Mouse (Mus musculus): ENCODE measurements around the gene Kcnk3. TPM values are rescaled to one million over a fixed set of nuclear protein-coding genes. Genes with fewer than 3 reads are reported as not detected.

Gene Kcnk3
- polyA plus RNA-seq (2014; fragmentation: Nextera tagmentation; extraction: Ambion mirVana) = 0.60 and 0.98 TPM in 2 replicates

DNA sequence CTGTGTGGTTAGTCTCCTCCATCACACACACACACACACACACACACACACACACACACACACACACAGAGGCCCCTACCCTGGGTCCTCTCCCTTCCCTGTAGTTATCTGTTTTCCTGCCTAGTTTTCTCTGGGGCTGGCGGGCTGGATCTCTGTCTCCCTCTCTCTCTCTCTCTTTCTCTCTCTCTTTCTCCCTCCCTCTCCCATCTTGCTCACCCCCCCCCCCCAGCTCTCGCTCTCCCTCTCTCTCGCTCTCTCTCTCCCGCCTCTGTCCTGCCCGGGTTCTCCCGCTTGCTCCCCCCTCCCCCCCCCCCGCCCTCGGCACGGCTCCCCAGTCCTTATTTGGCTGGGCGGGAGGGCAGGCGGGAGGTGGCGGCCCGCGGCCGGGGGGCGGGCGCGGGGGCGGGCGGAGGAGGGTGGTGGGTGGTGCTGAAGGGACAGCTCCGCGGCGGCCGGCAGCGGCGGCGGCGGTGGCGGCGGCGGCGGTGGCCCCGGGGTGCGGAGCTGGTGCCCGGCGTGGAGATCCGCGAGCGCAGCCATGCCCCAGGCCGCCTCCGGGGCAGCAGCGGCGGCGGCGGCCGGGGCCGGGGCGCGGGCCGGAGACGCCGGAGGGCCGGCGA lies at the start of gene Kcnk3:
TSS of gene Kcnk3 (plus strand) at position 490 of the 620 bp plus-strand sequence.
- WGBS = 1% methylated on average over 28 of the region's 54 CpGs
- Histone ChIP-seq H3K36me3 (replicated peaks; ENCODE audit: control insufficient read depth, insufficient read depth, low read depth, low read length) (no peaks in the 10 kb centered on the region), H3K9me3 (replicated peaks; ENCODE audit: control insufficient read depth, low read length) (no peaks in the 10 kb centered on the region), H3K4me2 (ENCODE audit: low read depth, low read length) (peak within 1 kb of the TSS; percentile 94), H3K27ac (replicated peaks; ENCODE audit: low read depth, low read length) (no peak within 1 kb of the TSS), H3K9ac (replicated peaks; ENCODE audit: low read length) (peak within 1 kb of the TSS; percentile 9; the same call in 1 of the 2 replicates), H3K27me3 (ENCODE audit: control insufficient read depth, insufficient read depth, low read length) (peaks cover 23% of the 10 kb centered on the region), H3K4me3 (ENCODE audit: low read depth, low read length) (peak within 1 kb of the TSS; percentile 37), H3K4me1 (ENCODE audit: control insufficient read depth, insufficient read depth, low read length) (peaks cover 9% of the 10 kb centered on the region)
- 0 out of 2 replicates have a peak, but pooled peaks have one; percentile 41 for ATAC-seq (replicated peaks; ENCODE audit: insufficient number of reproducible peaks, low FRiP score, low TSS enrichment, low read depth)
- peak; percentile 70 for DNase-seq (ENCODE audit: low spot score)

GRCm38 (mm10) chr5:30545698-30546097 lies 42.3 kb upstream of the Kcnk3 start, which contains the start of gene Cib4:
Gene Cib4 (minus strand): TSS chr5:30545836.
- DNase-seq (ENCODE audit: low spot score) (peak; percentile 19), ATAC-seq (replicated peaks; ENCODE audit: insufficient number of reproducible peaks, low FRiP score, low TSS enrichment, low read depth) (no peak)
- Histone ChIP-seq H3K27me3 (ENCODE audit: control insufficient read depth, insufficient read depth, low read length) (no peaks in the 10 kb centered on the region), H3K9me3 (replicated peaks; ENCODE audit: control insufficient read depth, low read length) (no peaks in the 10 kb centered on the region), H3K4me3 (ENCODE audit: low read depth, low read length) (no peak within 1 kb of the TSS), H3K27ac (replicated peaks; ENCODE audit: low read depth, low read length) (no peak within 1 kb of the TSS), H3K9ac (replicated peaks; ENCODE audit: low read length) (no peak within 1 kb of the TSS), H3K36me3 (replicated peaks; ENCODE audit: control insufficient read depth, insufficient read depth, low read depth, low read length) (no peaks in the 10 kb centered on the region), H3K4me2 (ENCODE audit: low read depth, low read length) (no peak within 1 kb of the TSS), H3K4me1 (ENCODE audit: control insufficient read depth, insufficient read depth, low read length) (no peaks in the 10 kb centered on the region)
- 55% methylated on average over 2 of the region's 2 CpGs for WGBS

GRCm38 (mm10) chr5:30548681-30549080 lies 39.3 kb upstream of the Kcnk3 start:
- no peak for ATAC-seq (replicated peaks; ENCODE audit: insufficient number of reproducible peaks, low FRiP score, low TSS enrichment, low read depth)
- Histone ChIP-seq H3K9ac (replicated peaks; ENCODE audit: low read length) (no peak overlapping the region), H3K4me1 (ENCODE audit: control insufficient read depth, insufficient read depth, low read length) (no peaks in the 10 kb centered on the region), H3K27ac (replicated peaks; ENCODE audit: low read depth, low read length) (no peak overlapping the region), H3K9me3 (replicated peaks; ENCODE audit: control insufficient read depth, low read length) (no peaks in the 10 kb centered on the region), H3K27me3 (ENCODE audit: control insufficient read depth, insufficient read depth, low read length) (no peaks in the 10 kb centered on the region), H3K4me3 (ENCODE audit: low read depth, low read length) (no peak overlapping the region), H3K36me3 (replicated peaks; ENCODE audit: control insufficient read depth, insufficient read depth, low read depth, low read length) (no peaks in the 10 kb centered on the region), H3K4me2 (ENCODE audit: low read depth, low read length) (no peak overlapping the region)
- DNase-seq (ENCODE audit: low spot score) = no peak
- 70% methylated on average over 2 of the region's 2 CpGs for WGBS

GRCm38 (mm10) chr5:30550334-30551021 lies 37.5 kb upstream of the Kcnk3 start:
- WGBS = 60% methylated on average over 9 of the region's 9 CpGs
- Histone ChIP-seq H3K27ac (replicated peaks; ENCODE audit: low read depth, low read length) (no peak overlapping the region), H3K9ac (replicated peaks; ENCODE audit: low read length) (no peak overlapping the region), H3K4me2 (ENCODE audit: low read depth, low read length) (no peak overlapping the region), H3K4me1 (ENCODE audit: control insufficient read depth, insufficient read depth, low read length) (no peaks in the 10 kb centered on the region), H3K36me3 (replicated peaks; ENCODE audit: control insufficient read depth, insufficient read depth, low read depth, low read length) (no peaks in the 10 kb centered on the region), H3K27me3 (ENCODE audit: control insufficient read depth, insufficient read depth, low read length) (no peaks in the 10 kb centered on the region), H3K4me3 (ENCODE audit: low read depth, low read length) (no peak overlapping the region), H3K9me3 (replicated peaks; ENCODE audit: control insufficient read depth, low read length) (no peaks in the 10 kb centered on the region)
- DNase-seq (ENCODE audit: low spot score) = peak; percentile 54
- ATAC-seq (replicated peaks; ENCODE audit: insufficient number of reproducible peaks, low FRiP score, low TSS enrichment, low read depth) = peak; percentile 52; the same call in 1 of the 2 replicates

GRCm38 (mm10) chr5:30551022-30551638 lies 36.8 kb upstream of the Kcnk3 start:
- Histone ChIP-seq H3K27me3 (ENCODE audit: control insufficient read depth, insufficient read depth, low read length) (no peaks in the 10 kb centered on the region), H3K4me3 (ENCODE audit: low read depth, low read length) (no peak overlapping the region), H3K9me3 (replicated peaks; ENCODE audit: control insufficient read depth, low read length) (no peaks in the 10 kb centered on the region), H3K9ac (replicated peaks; ENCODE audit: low read length) (no peak overlapping the region), H3K4me1 (ENCODE audit: control insufficient read depth, insufficient read depth, low read length) (no peaks in the 10 kb centered on the region), H3K27ac (replicated peaks; ENCODE audit: low read depth, low read length) (no peak overlapping the region), H3K4me2 (ENCODE audit: low read depth, low read length) (no peak overlapping the region), H3K36me3 (replicated peaks; ENCODE audit: control insufficient read depth, insufficient read depth, low read depth, low read length) (no peaks in the 10 kb centered on the region)
- 83% methylated on average over 8 of the region's 8 CpGs for WGBS
- no peak for ATAC-seq (replicated peaks; ENCODE audit: insufficient number of reproducible peaks, low FRiP score, low TSS enrichment, low read depth)
- no peak for DNase-seq (ENCODE audit: low spot score)

DNA sequence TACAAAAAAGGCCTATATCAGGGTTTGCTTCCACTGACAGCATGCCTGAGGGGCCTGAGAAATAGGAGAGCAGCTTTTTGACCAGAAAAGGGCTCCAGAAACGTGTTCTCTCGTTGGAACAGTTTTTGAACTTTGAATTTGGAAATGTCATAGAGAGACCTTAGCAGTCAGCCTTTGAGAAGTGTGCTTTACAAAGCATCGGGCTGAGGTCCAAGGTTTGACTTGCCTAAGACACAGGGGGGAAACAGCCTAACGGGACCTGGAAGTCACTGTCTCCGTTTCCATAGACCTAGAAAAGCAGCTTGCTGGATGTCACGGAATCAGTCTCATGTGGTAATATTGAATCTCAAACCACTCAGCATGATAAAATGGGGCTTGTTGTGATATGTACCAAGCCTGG lies 36.0 kb upstream of the Kcnk3 start:
- Histone ChIP-seq H3K4me3 (ENCODE audit: low read depth, low read length) (no peak overlapping the region), H3K9me3 (replicated peaks; ENCODE audit: control insufficient read depth, low read length) (no peaks in the 10 kb centered on the region), H3K4me1 (ENCODE audit: control insufficient read depth, insufficient read depth, low read length) (no peaks in the 10 kb centered on the region), H3K9ac (replicated peaks; ENCODE audit: low read length) (no peak overlapping the region), H3K27me3 (ENCODE audit: control insufficient read depth, insufficient read depth, low read length) (no peaks in the 10 kb centered on the region), H3K4me2 (ENCODE audit: low read depth, low read length) (no peak overlapping the region), H3K27ac (replicated peaks; ENCODE audit: low read depth, low read length) (no peak overlapping the region), H3K36me3 (replicated peaks; ENCODE audit: control insufficient read depth, insufficient read depth, low read depth, low read length) (no peaks in the 10 kb centered on the region)
- DNase-seq (ENCODE audit: low spot score) (no peak), ATAC-seq (replicated peaks; ENCODE audit: insufficient number of reproducible peaks, low FRiP score, low TSS enrichment, low read depth) (no peak)
- WGBS = 88% methylated on average over 6 of the region's 6 CpGs

DNA sequence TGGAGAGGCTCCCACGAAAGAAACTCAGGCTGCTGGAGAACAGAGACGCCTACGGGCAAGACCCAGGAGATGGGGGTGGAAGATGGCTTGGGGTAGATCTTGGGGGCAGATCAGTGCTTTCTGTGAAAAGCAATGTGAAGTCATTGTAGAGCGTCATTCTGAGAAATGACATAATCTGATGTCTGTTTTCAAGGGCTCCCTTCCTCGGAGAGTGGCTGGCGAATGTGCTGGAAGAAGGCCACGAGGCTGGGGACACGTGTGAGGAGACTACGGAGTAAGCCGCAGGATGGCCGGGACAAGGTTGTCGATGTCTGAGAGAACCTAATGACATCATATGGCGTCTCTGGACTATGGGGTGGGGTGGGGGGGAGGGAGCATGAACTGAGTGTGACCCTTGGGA lies 34.0 kb upstream of the Kcnk3 start:
- Histone ChIP-seq H3K4me2 (ENCODE audit: low read depth, low read length) (no peak overlapping the region), H3K9ac (replicated peaks; ENCODE audit: low read length) (no peak overlapping the region), H3K4me3 (ENCODE audit: low read depth, low read length) (no peak overlapping the region), H3K36me3 (replicated peaks; ENCODE audit: control insufficient read depth, insufficient read depth, low read depth, low read length) (no peaks in the 10 kb centered on the region), H3K27me3 (ENCODE audit: control insufficient read depth, insufficient read depth, low read length) (no peaks in the 10 kb centered on the region), H3K4me1 (ENCODE audit: control insufficient read depth, insufficient read depth, low read length) (no peaks in the 10 kb centered on the region; the same call in 1 of the 2 replicates), H3K27ac (replicated peaks; ENCODE audit: low read depth, low read length) (no peak overlapping the region), H3K9me3 (replicated peaks; ENCODE audit: control insufficient read depth, low read length) (no peaks in the 10 kb centered on the region)
- DNase-seq (ENCODE audit: low spot score) = no peak
- ATAC-seq (replicated peaks; ENCODE audit: insufficient number of reproducible peaks, low FRiP score, low TSS enrichment, low read depth) = no peak
- WGBS = 90% methylated on average over 13 of the region's 13 CpGs

DNA sequence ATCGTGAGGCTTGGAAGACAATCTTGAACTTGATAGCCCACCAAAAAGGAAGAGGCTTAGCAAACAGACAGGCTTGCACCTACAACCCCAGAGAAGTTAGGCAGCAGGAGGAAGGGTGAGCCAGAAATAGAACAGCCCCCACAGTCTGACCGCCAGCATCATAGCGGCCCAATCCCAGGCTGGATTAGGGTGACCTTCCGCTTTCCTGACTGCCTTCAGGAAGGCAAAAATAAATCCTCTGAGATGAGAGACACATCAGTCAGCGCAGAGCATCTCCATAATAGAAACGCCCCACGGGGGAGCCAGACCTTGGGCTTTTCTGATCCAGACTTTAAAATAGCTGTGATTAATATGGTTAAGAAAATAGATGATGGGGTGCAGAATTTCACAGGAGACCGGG lies 33.0 kb upstream of the Kcnk3 start:
- Histone ChIP-seq H3K27me3 (ENCODE audit: control insufficient read depth, insufficient read depth, low read length) (no peaks in the 10 kb centered on the region), H3K4me1 (ENCODE audit: control insufficient read depth, insufficient read depth, low read length) (no peaks in the 10 kb centered on the region; the same call in 1 of the 2 replicates), H3K9me3 (replicated peaks; ENCODE audit: control insufficient read depth, low read length) (no peaks in the 10 kb centered on the region), H3K4me2 (ENCODE audit: low read depth, low read length) (no peak overlapping the region), H3K36me3 (replicated peaks; ENCODE audit: control insufficient read depth, insufficient read depth, low read depth, low read length) (no peaks in the 10 kb centered on the region), H3K4me3 (ENCODE audit: low read depth, low read length) (no peak overlapping the region), H3K9ac (replicated peaks; ENCODE audit: low read length) (no peak overlapping the region), H3K27ac (replicated peaks; ENCODE audit: low read depth, low read length) (no peak overlapping the region)
- WGBS = 78% methylated on average over 8 of the region's 8 CpGs
- ATAC-seq (replicated peaks; ENCODE audit: insufficient number of reproducible peaks, low FRiP score, low TSS enrichment, low read depth) (no peak), DNase-seq (ENCODE audit: low spot score) (no peak)

Measured in embryonic facial prominence, embryonic 11.5 days (tissue).